Mouse (Mus musculus) left cerebral cortex, adult 2 months (tissue): ENCODE measurements around the gene Gprin2. TPM values are rescaled to one million over a fixed set of nuclear protein-coding genes. Genes with fewer than 3 reads are reported as not detected.

Experiments
- DNase-seq, 2 experiments: peaks; one replicate each; pipeline ENCODE4 v3.0.0; 2021 to 2022; ENCODE audit warnings: low spot score in 2 of 2, mixed read lengths in 1 of 2; ENCODE audit errors: extremely low spot score in 1 of 2
- H3K27ac ChIP-seq: fragments of 200-600 bp; 2 replicates; pipeline ENCODE4 v1.8.1; 2022
- H3K4me3 ChIP-seq: fragments of 200-600 bp; 2 replicates; pipeline ENCODE4 v1.8.1; 2022
- CTCF ChIP-seq: fragments of 200-600 bp; IDR thresholded peaks from 2 replicates; pipeline ENCODE4 v1.8.1; 2022; ENCODE audit warnings: antibody characterized with exemption, mild to moderate bottlenecking, moderate library complexity
- intact Hi-C: fragments of 180-260 bp; cut with DNase I; formaldehyde crosslinking; loops from one replicate; pipeline ENCODE4 v1.15.1; 2025
- total RNA-seq, 2 experiments: library from RNA; stranded (reverse); gene quantifications; 2 replicates each; pipeline ENCODE4 v1.2.3; 2021

The Gprin2 gene
- total RNA-seq, 2 experiments from 2014 or later = 1.7 to 2.8 TPM

DNA sequence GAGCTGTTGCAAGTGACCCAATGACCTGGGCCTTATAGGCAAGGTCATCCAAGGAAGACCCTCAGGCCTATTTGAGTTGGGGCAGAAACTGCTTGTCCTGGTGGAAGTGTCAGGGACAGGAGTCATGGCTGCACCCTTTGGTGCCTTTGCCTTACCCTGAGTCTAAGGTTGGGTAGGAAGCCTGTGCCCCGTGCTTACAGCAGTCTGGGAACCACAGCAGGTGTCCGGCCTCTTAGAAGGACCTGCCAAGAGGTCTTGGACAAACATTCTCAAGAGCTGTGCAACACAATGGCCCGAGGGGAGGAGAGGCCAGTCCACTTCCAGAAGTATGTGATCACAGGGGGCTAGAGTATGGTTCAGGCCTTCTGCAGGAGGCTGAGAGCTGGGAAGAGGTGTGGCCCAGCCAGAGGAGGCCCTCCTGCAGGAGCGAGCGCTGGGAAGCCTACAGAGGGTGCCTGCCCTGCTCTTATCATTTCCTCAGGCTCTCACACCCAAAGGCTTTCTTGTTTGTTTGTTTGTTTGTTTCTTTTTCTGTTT lies 22.0 kb upstream of the Gprin2 start:
- intact Hi-C loops = no loop called here

DNA sequence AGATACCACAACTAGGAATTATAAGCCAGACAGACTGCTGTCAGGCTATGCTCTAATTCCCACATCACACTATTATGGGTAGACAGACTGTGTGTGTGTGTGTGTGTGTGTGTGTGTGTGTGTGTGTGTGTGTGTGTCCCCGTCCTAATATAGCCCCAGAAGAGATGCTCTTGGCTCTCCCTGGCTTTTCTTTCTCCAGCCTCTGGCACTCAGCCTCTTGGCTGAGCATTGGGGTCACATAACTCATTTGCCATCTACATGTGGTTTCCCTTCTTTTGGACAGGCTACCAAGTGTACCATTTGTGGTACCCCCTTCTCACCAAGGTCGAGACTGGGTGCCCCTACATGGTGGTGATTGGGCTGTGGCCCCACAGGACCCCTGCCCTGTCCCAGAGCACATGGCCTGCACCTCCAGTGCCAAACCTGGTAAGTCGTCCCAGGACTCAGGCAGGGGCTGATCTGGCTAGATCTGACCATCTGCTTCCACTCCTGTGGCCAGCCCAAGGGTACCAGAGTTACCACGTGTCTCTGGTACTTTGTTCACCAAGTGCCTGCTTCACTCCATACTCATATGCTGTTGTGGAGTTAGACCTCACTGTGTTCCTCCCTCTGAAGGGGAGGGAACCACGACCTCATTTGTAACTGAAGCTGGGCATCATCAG lies 20.1 kb upstream of the Gprin2 start:
- H3K4me3 ChIP-seq = no peak overlapping the region
- intact Hi-C loops = no loop called here
- no peak for TF ChIP-seq CTCF

More for the DNA sequence above, 22.0 kb upstream of the Gprin2 start:
- Histone ChIP-seq H3K27ac (no peak overlapping the region), H3K4me3 (no peak overlapping the region)
- no peak for TF ChIP-seq CTCF
- DNase-seq = no peak

DNA sequence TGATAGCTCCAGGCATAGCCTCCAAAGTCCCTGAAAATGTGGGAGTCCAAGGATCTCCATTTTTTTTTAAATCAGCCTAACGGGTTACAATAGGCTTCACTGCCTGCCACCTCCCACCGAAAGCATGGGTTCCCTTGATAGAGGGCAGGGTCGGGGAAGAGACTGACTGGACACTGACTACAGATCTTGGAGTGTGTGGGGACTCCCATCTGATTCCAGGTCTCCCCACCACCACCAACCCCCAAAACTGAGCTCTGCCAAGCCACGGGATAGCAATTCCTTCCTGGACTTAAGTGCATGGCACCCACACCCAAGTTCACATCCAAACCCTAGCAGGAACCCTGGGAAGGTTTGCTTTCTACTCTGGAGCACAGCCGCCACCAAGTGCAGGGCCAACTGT lies 19.0 kb upstream of the Gprin2 start:
- Histone ChIP-seq H3K27ac (no peak overlapping the region), H3K4me3 (no peak overlapping the region)
- intact Hi-C loops = no loop called here
- DNase-seq = no peak
- no peak for TF ChIP-seq CTCF

More for the DNA sequence above, 20.1 kb upstream of the Gprin2 start:
- no peak overlapping the region for H3K27ac ChIP-seq
- DNase-seq = no peak

DNA sequence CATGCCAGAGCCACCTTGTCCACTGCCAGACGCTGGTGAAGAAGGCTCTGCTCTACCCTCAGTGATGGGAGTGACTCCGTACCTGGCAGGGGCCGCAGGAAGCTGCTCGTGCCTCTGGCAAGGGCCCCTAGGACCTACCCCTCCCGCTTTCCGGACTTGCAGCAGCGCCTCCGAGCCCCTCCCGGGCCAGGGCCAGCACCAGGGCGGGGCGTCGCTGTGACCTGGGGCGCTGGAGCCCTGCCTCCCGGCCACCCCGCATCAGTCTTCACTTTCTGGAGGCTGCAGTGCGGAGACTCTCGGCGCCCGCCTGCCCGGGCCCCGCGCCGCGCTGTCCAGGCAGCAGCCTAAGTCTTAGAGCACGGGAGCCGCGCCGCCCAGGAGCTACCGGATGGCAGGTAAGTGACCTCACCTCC lies 18.3 kb upstream of the Gprin2 start:
- no peak overlapping the region for H3K27ac ChIP-seq
- no peak for DNase-seq
- no peak for TF ChIP-seq CTCF
- intact Hi-C loops = no loop called here
- no peak overlapping the region for H3K4me3 ChIP-seq

DNA sequence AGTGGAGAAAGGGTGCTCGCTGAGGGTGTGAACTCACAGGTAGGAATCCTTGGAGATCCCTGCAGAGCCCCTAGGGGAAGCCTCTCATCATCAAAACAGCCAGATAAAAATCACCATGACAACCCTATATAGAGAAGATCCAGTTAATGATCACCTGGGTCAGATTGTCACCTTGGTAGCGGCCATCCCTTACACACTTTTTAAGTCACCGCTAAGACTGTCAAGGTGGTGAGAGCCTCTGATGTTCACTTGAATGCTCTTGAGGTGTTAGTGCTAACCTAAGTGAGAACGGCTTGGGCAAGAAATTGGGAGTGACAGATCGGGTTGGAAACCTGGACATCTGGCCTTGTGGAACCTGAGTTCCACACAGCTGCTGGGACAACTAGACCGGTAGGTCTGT lies 17.8 kb upstream of the Gprin2 start, which contains the start of gene Syt15:
Syt15 (plus strand) TSS at position 301 of the 400 bp plus-strand sequence.
- Histone ChIP-seq H3K4me3 (no peak within 1 kb of the TSS), H3K27ac (no peak within 1 kb of the TSS)
- DNase-seq = no peak
- intact Hi-C loops = no loop called here
- TF ChIP-seq CTCF = no peak

DNA sequence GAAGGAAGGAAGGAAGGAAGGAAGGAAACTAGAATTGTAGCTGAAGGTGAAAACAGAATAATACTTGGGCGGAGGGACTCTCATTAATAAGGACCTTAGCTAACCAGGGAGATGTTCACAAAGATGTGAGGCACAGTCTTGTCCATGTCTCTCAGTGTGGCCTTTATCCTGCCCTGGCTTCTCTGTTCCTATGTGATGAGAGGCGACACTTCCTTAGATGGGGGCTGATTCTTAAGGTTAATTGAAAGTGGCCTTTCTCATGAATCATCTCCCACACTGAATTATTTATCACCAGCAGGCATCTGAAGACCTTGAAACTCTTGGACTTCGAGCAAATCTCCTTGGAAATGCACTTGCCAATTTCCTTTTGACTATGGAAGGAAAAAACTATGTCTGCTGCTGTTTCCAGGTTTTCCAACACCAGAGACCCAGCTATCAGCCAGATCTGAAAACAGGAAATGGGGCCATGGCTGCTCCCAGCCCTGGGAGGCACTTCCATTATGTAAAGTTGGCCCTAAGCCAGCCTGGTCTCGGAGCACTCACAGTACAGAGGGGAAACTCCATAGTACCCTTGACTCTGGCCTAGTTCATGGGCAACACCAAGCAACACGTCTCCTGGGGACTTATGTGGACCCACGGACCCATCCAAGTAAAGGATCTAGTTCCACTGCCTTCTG lies 14.1 kb upstream of the Gprin2 start:
- H3K27ac ChIP-seq = no peak overlapping the region
- no peak for TF ChIP-seq CTCF
- intact Hi-C loops = no loop called here
- no peak overlapping the region for H3K4me3 ChIP-seq
- DNase-seq = no peak

DNA sequence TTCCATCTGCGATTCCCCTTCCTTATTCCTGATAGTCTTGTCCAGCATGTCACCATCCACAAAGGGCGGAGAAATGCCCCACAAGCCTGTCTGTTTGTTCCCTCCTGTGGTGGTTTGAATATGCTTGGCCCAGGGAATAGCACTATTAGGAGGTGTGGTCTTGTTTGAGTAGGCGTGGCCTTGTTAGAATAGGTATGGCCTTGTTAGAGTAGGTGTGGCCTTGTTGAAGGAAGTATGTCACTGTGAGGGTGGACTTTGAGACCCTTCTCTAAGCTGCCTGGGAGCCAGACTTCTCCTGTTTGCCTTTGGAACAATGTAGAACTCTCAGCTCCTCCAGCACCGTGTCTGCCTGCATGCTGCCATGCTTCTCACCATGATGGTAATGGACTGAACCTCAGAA lies 8.5 kb upstream of the Gprin2 start:
- Histone ChIP-seq H3K27ac (no peak overlapping the region), H3K4me3 (no peak overlapping the region)
- TF ChIP-seq CTCF = no peak
- intact Hi-C loops = no loop called here
- no peak for DNase-seq

DNA sequence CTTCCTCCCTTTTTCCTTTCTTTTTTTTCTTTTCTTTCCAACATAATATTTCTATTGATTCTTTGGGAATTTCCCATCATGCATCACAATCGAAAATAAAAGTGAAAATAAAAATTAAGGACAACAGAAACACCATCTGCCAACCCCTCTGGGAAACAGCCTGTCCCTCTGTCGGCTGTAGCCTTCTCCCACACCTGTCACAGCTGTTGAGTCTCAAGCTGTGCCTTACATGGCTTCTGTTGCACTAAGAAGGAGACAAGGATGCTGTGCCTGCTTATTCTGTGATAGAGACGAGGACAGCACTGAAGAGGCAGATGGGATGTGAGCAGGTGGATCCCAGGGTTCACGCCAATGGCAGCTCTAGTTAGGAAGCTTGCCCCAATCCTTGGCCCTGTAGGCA lies 7.6 kb upstream of the Gprin2 start:
- DNase-seq = no peak
- TF ChIP-seq CTCF = no peak
- intact Hi-C loops = no loop called here
- no peak overlapping the region for H3K27ac ChIP-seq
- no peak overlapping the region for H3K4me3 ChIP-seq

DNA sequence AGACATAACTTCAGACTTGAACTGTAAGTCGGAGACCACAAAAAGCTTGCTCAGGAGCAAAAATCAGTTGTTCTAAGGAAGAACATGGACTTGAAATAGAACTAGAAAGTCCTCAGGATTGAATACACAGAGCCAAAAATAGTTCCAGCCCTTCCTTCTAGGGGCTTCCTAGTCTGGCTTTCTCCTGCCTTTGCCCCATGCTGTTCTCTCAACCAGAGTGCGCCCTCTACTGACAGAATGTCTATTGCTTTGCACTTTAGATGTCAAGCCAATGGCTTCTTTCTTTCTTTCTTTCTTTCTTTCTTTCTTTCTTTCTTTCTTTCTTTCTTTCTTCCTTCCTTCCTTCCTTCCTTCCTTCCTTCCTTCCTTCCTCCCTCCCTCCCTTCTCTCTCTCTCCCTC lies 7.2 kb upstream of the Gprin2 start:
- peak; percentile 71 for TF ChIP-seq CTCF
- DNase-seq = peak in 1 of 2 experiments; percentile 34
- H3K27ac ChIP-seq = no peak overlapping the region
- intact Hi-C loops = loop anchor here (1.0 kb wide), 1 partner anchor 128 kb away; no protein-coding TSS in a partner anchor
- H3K4me3 ChIP-seq = no peak overlapping the region

DNA sequence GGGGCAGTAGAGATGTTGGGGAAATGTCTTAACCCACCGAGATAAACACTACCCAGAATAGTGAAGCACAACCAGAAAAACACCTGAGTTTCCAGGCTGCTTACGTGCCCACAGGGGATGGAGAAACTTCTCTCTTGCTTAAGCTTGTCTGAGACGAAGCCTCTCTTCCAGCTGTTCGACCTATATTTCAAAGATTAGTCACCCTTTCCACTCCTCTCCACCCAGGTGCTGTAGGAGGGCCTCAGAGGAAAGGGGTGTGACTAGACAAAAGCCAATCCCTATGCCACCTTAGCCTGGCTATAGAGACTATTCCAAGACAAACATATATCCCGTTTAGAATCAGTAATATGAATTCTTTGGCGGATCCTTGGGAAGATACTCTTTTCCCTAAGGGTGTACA lies 6.5 kb upstream of the Gprin2 start:
- no peak for DNase-seq
- no peak for TF ChIP-seq CTCF
- Histone ChIP-seq H3K27ac (no peak overlapping the region), H3K4me3 (no peak overlapping the region)
- intact Hi-C loops = loop anchor here (1.0 kb wide), 1 partner anchor 128 kb away; no protein-coding TSS in a partner anchor

DNA sequence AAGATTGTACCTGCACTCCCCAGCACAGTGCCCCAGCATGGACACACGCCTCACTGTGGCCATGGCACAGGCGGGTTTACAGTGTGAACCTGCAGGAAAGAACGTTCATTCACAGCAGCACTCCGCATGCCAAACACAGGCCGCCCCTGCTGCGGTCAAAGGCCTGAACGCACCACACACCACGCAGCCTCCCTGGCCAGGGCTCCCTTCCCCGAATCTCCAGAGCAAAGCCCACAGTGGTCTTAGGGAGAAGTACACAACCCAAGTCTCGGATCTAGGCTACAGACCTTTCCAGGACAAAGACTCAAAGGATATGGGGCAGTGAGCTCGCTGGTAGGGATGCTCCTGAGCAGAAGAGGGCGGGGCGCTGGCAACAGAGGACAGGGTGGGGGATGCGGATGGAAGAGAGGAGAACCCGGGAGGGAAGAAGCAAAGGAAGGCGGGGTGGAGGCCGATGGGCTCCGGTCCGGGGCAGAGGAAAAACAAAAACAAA lies 669 bp downstream of the Gprin2 start:
- DNase-seq = peak in 1 of 2 experiments; percentile 18
- Histone ChIP-seq H3K27ac (no peak overlapping the region), H3K4me3 (peak overlapping the region; percentile 64)
- no peak for TF ChIP-seq CTCF
- intact Hi-C loops = no loop called here

DNA sequence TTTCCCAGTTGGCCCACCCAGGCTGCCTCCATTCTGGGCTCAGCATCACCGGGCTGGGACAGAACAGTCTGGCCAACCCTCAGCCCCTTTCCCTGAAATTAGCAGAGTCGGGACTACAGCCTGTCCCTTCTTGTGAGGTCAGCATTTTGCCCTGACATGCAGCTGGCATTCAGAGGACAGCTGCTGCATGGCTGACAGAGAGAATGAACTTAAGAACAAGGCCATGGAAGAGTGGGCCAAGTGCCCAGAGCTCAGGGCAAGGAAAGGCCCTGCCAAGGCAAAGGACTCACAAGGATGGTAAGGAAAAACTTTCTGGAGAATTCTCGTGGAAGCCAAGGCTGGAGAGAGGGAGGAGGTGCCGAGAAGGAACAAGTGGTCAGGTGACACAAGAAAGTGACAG lies 4.7 kb downstream of the Gprin2 start:
- H3K4me3 ChIP-seq = no peak overlapping the region
- no peak overlapping the region for H3K27ac ChIP-seq
- intact Hi-C loops = no loop called here
- no peak for DNase-seq
- TF ChIP-seq CTCF = no peak
